1 mouse cellular context compared by ENCODE assay signal in genomic region chr14:75829817-75830216, GRCm38 (mm10).
TF ChIP-seq lines count a peak whose summit lies in the region.

No protein-coding gene starts in this region.

TF ChIP-seq in MEL, 35 proteins besides CTCF, POLR2A, EP300 and RAD21:
- peak; percentile 66 for TF ChIP-seq TBP (IDR thresholded peaks at IDR 0.05; ENCODE audit: low read depth, low read length)
